In the genomic region with DNA sequence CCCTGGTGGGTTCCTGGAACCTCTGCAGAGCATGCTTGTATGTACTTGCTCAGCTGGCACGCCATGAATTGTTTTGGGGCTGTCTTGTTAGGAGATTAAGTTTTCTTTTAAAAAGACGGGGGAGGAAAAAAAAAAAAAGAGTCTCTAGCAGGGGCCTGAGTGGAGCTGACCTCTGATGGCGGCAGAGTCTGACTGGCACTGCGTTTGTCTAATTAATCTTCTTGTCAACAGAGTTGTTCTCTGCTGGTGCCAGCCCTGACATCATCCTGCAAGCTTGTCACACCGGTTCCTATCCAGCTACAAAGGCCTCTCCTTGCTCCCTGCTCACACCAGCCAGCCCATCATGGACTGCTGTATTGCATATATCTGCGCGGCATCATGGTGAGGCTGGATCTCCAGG, we compare ENCODE assay signal across 14 mouse cellular contexts.
A peak's percentile ranks its signal among the peaks of the same experiment; 100 is the strongest.
DNase-seq lines count a peak whose midpoint lies in the region; ATAC-seq and TF ChIP-seq lines count a peak whose summit lies in the region.
"Had no signal": no experiment of that assay in that cellular context is flagged by ENCODE, and none has a peak within 500 bp of the region (broad histone marks: within the 10 kb centered on the region; RNA-seq: fewer than 3 reads in every experiment).

No protein-coding gene starts in this region.

- H3K4me2 ChIP-seq in forebrain, embryonic 14.5 days (ENCODE audit: low read length), result no peak overlapping the region
- H3K4me2 ChIP-seq in forebrain, postnatal 0 days (ENCODE audit: low read depth), result no peak overlapping the region
- no peak overlapping the region for H3K4me2 ChIP-seq in lung, embryonic 15.5 days
- no peak overlapping the region for H3K4me2 ChIP-seq in embryonic facial prominence, embryonic 11.5 days (ENCODE audit: low read depth, low read length)
- no peak overlapping the region for H3K4me2 ChIP-seq in stomach, embryonic 15.5 days
- H3K4me2 ChIP-seq: midbrain, embryonic 12.5 days had no signal

- H3K27me3 ChIP-seq in forebrain, embryonic 14.5 days (replicated peaks; ENCODE audit: control insufficient read depth, insufficient read depth, low read length), result no peaks in the 10 kb centered on the region
- no peaks in the 10 kb centered on the region for H3K27me3 ChIP-seq in forebrain, postnatal 0 days (ENCODE audit: insufficient read depth, low read length)
- H3K27me3 ChIP-seq in lung, embryonic 15.5 days, result no peaks in the 10 kb centered on the region
- 0 out of 2 replicates have a peak, but pooled peaks cover 2% of the 10 kb centered on the region for H3K27me3 ChIP-seq in embryonic facial prominence, embryonic 11.5 days (ENCODE audit: control insufficient read depth, insufficient read depth, low read length)
- no peaks in the 10 kb centered on the region for H3K27me3 ChIP-seq in stomach, embryonic 15.5 days (replicated peaks)

- peaks cover 31% of the 10 kb centered on the region for H3K4me1 ChIP-seq in forebrain, embryonic 14.5 days (ENCODE audit: control insufficient read depth, insufficient read depth, low read length)
- H3K4me1 ChIP-seq in forebrain, postnatal 0 days (ENCODE audit: insufficient read depth), result peaks cover 12% of the 10 kb centered on the region; the same call in 1 of the 2 replicates
- H3K4me1 ChIP-seq in lung, embryonic 15.5 days, result peaks cover 41% of the 10 kb centered on the region
- no peaks in the 10 kb centered on the region; the same call in 1 of the 2 replicates for H3K4me1 ChIP-seq in embryonic facial prominence, embryonic 11.5 days (ENCODE audit: control insufficient read depth, insufficient read depth, low read length)
- H3K4me1 ChIP-seq in stomach, embryonic 15.5 days, result peaks cover 22% of the 10 kb centered on the region

- H3K9ac ChIP-seq in forebrain, embryonic 14.5 days (ENCODE audit: low read length), result no peak overlapping the region
- no peak overlapping the region for H3K9ac ChIP-seq in forebrain, postnatal 0 days
- H3K9ac ChIP-seq in lung, embryonic 15.5 days, result no peak overlapping the region
- H3K9ac ChIP-seq in embryonic facial prominence, embryonic 11.5 days (replicated peaks; ENCODE audit: low read length), result no peak overlapping the region
- no peak overlapping the region for H3K9ac ChIP-seq in stomach, embryonic 15.5 days
- H3K9ac ChIP-seq: midbrain, embryonic 12.5 days had no signal

- DNase-seq in forebrain, embryonic 14.5 days (ENCODE audit: low spot score), result peak; percentile 61
- DNase-seq in forebrain, postnatal 0 days, result no peak
- no peak for DNase-seq in lung, postnatal 14 days
- DNase-seq in embryonic facial prominence, embryonic 11.5 days (ENCODE audit: low spot score), result no peak
- DNase-seq in kidney, postnatal 36 days, result no peak
- DNase-seq: adrenal gland, adult 8-10 months; cerebellum, postnatal 14 days; kidney, postnatal 4 days; thymus, postnatal 25 days had no signal

- 26% methylated on average over 7 of the region's 7 CpGs for WGBS in forebrain, embryonic 14.5 days
- WGBS in forebrain, postnatal 0 days, result 22% methylated on average over 7 of the region's 7 CpGs
- WGBS in lung, embryonic 15.5 days, result 27% methylated on average over 7 of the region's 7 CpGs
- 58% methylated on average over 7 of the region's 7 CpGs for WGBS in embryonic facial prominence, embryonic 11.5 days
- WGBS in stomach, embryonic 15.5 days, result 48% methylated on average over 7 of the region's 7 CpGs

- ATAC-seq in forebrain, embryonic 14.5 days, result no peak
- no peak for ATAC-seq in forebrain, postnatal 0 days
- no peak for ATAC-seq in lung, embryonic 15.5 days (ENCODE audit: borderline replicate concordance, extremely low read depth, low FRiP score, low TSS enrichment)
- no peak for ATAC-seq in embryonic facial prominence, embryonic 11.5 days (replicated peaks; ENCODE audit: insufficient number of reproducible peaks, low FRiP score, low TSS enrichment, low read depth)
- ATAC-seq in stomach, embryonic 15.5 days (ENCODE audit: insufficient read depth, low FRiP score, low read depth), result peak; percentile 61; the same call in 1 of the 2 replicates
- ATAC-seq in cerebellum, adult (ENCODE audit: insufficient number of reproducible peaks, low FRiP score, low TSS enrichment), result no peak
- ATAC-seq: intestine, embryonic 16.5 days had no signal

- H3K36me3 ChIP-seq in forebrain, embryonic 14.5 days (ENCODE audit: control insufficient read depth, insufficient read depth, low read length), result no peaks in the 10 kb centered on the region
- no peaks in the 10 kb centered on the region for H3K36me3 ChIP-seq in forebrain, postnatal 0 days (ENCODE audit: insufficient read depth)
- no peaks in the 10 kb centered on the region for H3K36me3 ChIP-seq in lung, embryonic 15.5 days
- no peaks in the 10 kb centered on the region for H3K36me3 ChIP-seq in embryonic facial prominence, embryonic 11.5 days (replicated peaks; ENCODE audit: control insufficient read depth, insufficient read depth, low read depth, low read length)
- H3K36me3 ChIP-seq in stomach, embryonic 15.5 days, result no peaks in the 10 kb centered on the region
- H3K36me3 ChIP-seq: midbrain, embryonic 12.5 days had no signal

- peak overlapping the region; percentile 39; the same call in 1 of the 2 replicates for H3K27ac ChIP-seq in forebrain, embryonic 14.5 days (ENCODE audit: low read depth, low read length)
- H3K27ac ChIP-seq in forebrain, postnatal 0 days (ENCODE audit: low read depth, low read length), result no peak overlapping the region
- H3K27ac ChIP-seq in lung, embryonic 15.5 days, result peak overlapping the region; percentile 21
- H3K27ac ChIP-seq in embryonic facial prominence, embryonic 11.5 days (replicated peaks; ENCODE audit: low read depth, low read length), result peak overlapping the region; percentile 28; the same call in 1 of the 2 replicates
- H3K27ac ChIP-seq in stomach, embryonic 15.5 days, result peak overlapping the region; percentile 77
- H3K27ac ChIP-seq: midbrain, embryonic 12.5 days had no signal

- no peak for TF ChIP-seq CTCF in forebrain, postnatal 0 days (IDR thresholded peaks at IDR 0.05; ENCODE audit: low read depth)

- no peak overlapping the region for H3K4me3 ChIP-seq in forebrain, embryonic 14.5 days (ENCODE audit: low read depth, low read length)
- no peak overlapping the region for H3K4me3 ChIP-seq in forebrain, postnatal 0 days (ENCODE audit: low read depth, low read length)
- no peak overlapping the region for H3K4me3 ChIP-seq in lung, embryonic 15.5 days
- no peak overlapping the region for H3K4me3 ChIP-seq in embryonic facial prominence, embryonic 11.5 days (ENCODE audit: low read depth, low read length)
- no peak overlapping the region for H3K4me3 ChIP-seq in stomach, embryonic 15.5 days (replicated peaks)
- H3K4me3 ChIP-seq: midbrain, embryonic 12.5 days had no signal

- no peaks in the 10 kb centered on the region for H3K9me3 ChIP-seq in forebrain, embryonic 14.5 days (replicated peaks; ENCODE audit: control insufficient read depth, low read length)
- no peaks in the 10 kb centered on the region for H3K9me3 ChIP-seq in forebrain, postnatal 0 days (ENCODE audit: low read length)
- H3K9me3 ChIP-seq in lung, embryonic 15.5 days, result no peaks in the 10 kb centered on the region
- H3K9me3 ChIP-seq in embryonic facial prominence, embryonic 11.5 days (replicated peaks; ENCODE audit: control insufficient read depth, low read length), result no peaks in the 10 kb centered on the region
- no peaks in the 10 kb centered on the region for H3K9me3 ChIP-seq in stomach, embryonic 15.5 days
- H3K9me3 ChIP-seq: midbrain, embryonic 12.5 days had no signal
